Mouse (Mus musculus) C2C12 (cell line): ENCODE results near the gene Srd5a3.

Experiments used
- CEBPB ChIP-seq: IDR thresholded peaks from one replicate; pipeline ENCODE4 v1.6.1; 2011; ENCODE audit warnings: low read depth, mild to moderate bottlenecking, control low read depth, moderate library complexity
- CTCF ChIP-seq: IDR thresholded peaks from one replicate; pipeline ENCODE4 v1.5.1; 2011; ENCODE audit not compliant: control insufficient read depth, insufficient read depth, insufficient read length
- FOSL1 ChIP-seq: IDR thresholded peaks from one replicate; pipeline ENCODE4 v1.8.0; 2011; ENCODE audit warnings: mild to moderate bottlenecking, low read length; ENCODE audit not compliant: poor library complexity, insufficient read depth, severe bottlenecking
- MAX ChIP-seq: IDR thresholded peaks from one replicate; pipeline ENCODE4 v1.6.1; 2011; ENCODE audit warnings: mild to moderate bottlenecking, control low read depth
- MYOD1 ChIP-seq: IDR thresholded peaks from one replicate; pipeline ENCODE4 v1.6.1; 2011; ENCODE audit warnings: low read depth; ENCODE audit not compliant: control insufficient read depth, insufficient read length
- MYOG ChIP-seq: IDR thresholded peaks from one replicate; pipeline ENCODE4 v1.6.1; 2011; ENCODE audit not compliant: control insufficient read depth, insufficient read length; ENCODE audit errors: extremely low read depth
- USF1 ChIP-seq: IDR thresholded peaks from one replicate; pipeline ENCODE4 v1.6.1; 2011; ENCODE audit warnings: low read depth, mild to moderate bottlenecking, control low read depth, moderate library complexity

DNA sequence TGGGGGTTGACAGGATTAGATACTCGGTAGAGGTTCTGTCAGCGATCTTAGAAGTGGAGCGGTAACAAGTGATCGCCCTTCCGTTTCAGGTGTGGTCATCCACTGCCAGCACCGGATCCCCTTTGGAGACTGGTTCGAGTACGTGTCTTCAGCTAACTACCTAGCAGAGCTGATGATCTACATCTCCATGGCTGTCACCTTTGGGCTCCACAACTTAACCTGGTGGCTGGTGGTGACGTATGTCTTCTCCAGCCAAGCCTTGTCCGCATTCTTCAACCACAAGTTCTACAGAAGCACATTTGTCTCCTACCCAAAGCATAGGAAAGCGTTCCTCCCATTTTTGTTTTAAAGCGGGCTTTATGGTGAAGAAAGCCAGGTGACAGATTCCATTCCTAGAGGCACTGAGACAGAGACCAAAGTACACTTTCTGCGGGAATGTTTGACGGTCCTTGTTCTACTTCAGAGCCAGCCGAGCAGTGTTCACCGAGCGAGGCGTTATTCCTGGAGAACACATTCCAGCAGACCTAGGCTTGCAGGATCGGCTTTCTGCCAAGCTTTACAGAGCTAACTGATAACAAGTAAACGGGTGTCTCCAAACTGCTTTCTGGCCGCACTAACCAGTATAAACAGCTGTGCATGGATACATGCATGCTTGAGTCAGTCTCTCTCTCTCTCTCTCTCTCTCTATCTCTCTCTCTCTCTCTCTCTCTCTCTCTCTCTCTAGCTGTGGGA is 14.5 kb downstream of the Srd5a3 start:
- TF ChIP-seq CTCF (no peak), CEBPB (no peak), MAX (no peak), USF1 (no peak), MYOG (no peak), FOSL1 (no peak), MYOD1 (no peak)
